Mouse (Mus musculus) right cerebral cortex, adult 2 months (tissue): Measurements from ENCODE around the gene Entpd8.

Experiments used
- DNase-seq, 2 experiments: peaks; one replicate each; pipeline ENCODE4 v3.0.0; 2021 to 2022; ENCODE audit warnings: low spot score in 2 of 2

Gene Entpd8

GRCm38 (mm10) chr2:25095109-25095850 lies 15.2 kb downstream of the Entpd8 start, which contains the start of gene Noxa1:
TSS of gene Noxa1 (minus strand) at chr2:25095149.
- DNase-seq, result no peak

DNA sequence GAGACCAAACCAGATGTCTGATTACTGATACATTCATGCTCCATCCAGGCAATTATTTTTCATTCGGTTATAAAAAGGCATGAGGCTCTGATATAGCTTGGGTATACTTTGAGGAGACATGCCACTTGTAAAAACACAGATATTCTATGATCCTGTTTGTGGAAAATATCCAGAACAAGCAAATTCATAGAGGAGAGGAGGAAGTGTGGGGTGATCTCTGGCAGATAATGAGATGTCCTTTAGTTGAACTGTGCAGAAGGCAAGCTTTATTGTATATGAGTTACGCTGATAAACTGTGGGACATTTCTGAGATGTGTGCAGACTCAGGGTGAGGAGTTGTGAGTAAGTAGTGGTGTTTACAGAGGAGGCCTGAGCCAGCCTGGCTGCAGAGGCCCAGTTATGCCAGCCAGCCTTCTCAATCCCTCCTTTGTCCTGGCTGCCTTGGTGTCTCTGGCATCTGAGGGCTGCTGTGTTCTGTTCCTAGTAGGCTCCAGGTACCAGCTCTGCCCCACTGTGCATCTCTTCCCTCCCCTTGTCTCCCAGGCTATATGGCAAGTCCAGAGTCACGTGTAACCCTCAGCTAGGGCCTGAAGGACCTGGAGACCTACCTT lies 18.0 kb downstream of the Entpd8 start:
- no peak for DNase-seq

- DNase-seq, result peak; percentile 20 to 34
These were observed 18.9 kb downstream of the Entpd8 start for GRCm38 (mm10) chr2:25098956-25099355.

- no peak for DNase-seq
These were observed 19.6 kb downstream of the Entpd8 start for GRCm38 (mm10) chr2:25099703-25100102.

DNA sequence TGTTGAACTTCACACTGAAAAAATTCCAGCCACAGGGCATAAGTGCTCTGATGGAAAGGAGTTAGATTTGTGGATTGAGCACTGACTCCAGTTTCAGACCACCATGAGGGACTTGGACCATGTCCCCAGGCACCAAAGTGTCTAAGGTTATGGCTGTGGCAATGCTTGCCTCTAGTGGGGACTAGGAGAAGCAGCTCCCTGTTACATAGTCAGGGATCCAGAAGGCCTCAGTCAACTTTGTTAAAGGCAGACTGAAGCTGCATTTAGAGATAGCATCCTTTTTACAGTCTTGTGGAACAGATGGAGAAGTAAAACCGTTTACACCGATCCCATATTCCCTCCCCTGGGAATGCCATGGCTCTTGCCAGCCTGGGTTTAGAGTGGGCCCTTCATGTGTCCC lies 24.0 kb downstream of the Entpd8 start:
- DNase-seq, result no peak

GRCm38 (mm10) chr2:25106045-25106444 lies 25.9 kb downstream of the Entpd8 start:
- DNase-seq, result no peak

GRCm38 (mm10) chr2:25109487-25109886 lies 29.4 kb downstream of the Entpd8 start:
- DNase-seq, result no peak

GRCm38 (mm10) chr2:25110505-25111183 lies 30.5 kb downstream of the Entpd8 start:
- DNase-seq, result no peak

- DNase-seq, result no peak
These were observed 31.2 kb downstream of the Entpd8 start for GRCm38 (mm10) chr2:25111184-25111791.

GRCm38 (mm10) chr2:25114308-25114707 lies 34.2 kb downstream of the Entpd8 start:
- no peak for DNase-seq

DNA sequence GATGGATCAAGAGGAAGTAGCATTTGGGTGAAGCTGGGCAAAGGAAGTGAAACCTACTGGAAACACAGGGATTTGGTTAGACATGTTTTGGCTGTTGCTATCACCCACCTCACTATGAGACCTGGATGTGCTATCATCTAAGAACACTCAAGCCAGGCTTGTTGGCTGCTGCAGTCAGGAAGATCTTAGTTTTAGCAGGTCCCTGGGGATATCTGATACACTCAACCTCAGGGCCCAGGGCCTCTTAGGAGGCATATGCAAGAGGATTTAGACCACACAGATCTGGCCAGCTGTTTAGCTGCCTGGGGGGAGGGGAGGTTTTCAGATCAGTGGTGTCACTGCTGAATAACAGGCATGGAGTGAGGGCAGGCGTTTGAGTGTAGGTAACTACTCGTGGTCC lies 35.3 kb downstream of the Entpd8 start:
- DNase-seq, result no peak

DNA sequence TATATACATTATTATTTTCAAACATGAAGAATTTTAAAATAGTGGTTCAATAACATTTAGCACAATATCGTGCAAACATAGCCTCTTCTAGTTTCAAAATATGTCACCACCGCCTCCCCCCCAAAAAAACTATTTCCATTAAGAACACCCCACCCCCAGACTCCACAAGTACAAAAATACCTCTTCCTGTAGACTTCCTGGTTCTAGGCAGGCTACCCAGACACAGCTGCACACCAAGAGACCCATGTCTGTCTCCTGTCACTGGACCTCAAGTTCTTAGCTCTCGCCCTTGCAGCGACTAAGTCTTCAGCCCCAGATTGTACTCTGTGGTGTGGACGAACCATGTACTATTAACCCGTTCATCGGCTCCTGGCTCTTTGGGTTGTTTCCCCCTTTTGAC lies 40.9 kb downstream of the Entpd8 start:
- DNase-seq, result no peak

DNA sequence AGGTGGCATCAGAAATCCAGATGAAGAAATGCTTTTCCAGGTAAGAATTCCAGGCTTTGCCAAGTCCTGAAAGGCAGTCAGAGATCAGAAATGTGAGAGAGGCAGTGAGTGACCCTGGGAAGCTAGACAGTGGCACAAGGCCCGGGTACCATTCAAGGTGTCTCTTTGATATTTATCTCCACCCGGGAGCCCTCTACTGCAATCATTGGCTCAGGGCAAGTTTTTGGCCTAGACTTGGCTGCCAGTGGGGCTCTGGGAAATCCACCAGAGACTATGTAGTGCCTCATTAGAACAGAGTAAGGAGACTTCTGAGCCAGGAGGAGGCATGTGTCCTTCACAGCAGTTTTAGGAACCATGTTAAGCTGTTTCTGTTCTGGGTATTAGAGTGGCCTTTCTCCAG lies 42.6 kb downstream of the Entpd8 start:
- DNase-seq, result no peak

GRCm38 (mm10) chr2:25123527-25123926 lies 43.4 kb downstream of the Entpd8 start:
- DNase-seq, result no peak

DNA sequence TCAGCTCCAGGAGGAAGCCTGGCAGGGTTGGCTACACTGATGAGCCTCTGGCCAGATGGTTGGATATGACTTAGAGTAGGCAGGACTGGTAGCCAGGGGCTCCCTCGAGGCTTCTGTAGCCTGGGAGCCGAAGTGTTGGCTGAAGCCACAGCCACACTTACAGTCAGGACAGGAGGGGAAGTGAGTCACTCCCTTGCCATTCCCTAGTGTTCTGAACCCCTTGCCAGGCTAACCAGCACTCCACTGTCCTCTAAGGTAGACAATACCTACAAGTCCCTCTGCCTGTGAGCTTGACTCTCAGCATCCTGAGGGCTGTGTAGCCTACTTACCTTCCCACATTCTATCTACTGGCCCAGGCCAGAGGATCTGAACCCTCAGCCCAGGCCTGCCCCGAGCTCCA lies 44.3 kb downstream of the Entpd8 start:
- no peak for DNase-seq

- no peak for DNase-seq
These were observed 45.0 kb downstream of the Entpd8 start for GRCm38 (mm10) chr2:25125146-25125545.

DNA sequence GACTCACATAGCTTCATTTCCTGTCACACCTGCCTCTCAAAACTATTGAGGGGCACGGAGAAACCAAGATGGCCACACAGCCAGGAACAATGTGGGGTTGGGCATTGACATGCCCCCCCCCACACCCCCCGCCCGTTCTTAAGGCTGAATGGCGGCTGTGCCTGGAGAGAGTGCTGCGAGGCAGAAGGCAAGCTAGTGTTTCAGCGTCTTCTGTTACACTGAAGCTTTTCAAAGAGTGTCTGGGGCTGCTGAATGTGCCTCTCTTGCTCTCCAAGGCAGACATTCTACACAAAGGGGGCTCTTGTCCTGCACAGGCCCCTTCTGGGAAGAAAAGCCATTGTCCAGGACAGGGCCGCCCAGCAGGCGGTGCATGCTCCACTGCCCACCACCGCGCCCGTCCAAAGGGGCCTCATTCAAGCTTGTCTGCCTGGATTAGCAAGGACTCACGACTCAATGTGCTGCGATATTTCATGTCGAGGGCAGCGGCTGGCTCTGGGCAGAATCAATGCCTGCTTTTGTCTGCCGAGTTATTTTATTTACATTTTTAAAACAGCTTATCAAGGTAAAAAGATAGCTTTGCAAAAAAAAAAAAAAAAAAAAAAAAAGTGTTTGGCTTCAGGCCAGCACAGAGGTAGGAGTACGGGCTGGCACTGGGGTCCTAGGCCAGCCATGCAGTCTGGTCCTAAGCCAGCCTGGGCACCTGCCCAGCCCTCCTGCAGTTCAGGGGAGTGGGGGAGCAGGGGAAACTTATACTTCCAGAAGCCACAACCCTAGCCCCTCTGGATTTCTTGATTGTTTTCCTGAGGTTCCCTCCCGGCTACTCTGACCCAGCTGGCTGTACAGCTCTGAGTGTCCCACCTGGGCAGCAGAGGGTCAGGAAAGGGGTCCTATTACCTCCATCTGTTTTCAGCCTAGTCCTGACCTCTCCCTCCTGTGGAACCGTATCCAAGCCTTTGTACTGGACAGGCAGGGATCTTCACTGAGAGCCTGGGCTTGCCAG lies 46.2 kb downstream of the Entpd8 start:
- DNase-seq, result no peak

DNA sequence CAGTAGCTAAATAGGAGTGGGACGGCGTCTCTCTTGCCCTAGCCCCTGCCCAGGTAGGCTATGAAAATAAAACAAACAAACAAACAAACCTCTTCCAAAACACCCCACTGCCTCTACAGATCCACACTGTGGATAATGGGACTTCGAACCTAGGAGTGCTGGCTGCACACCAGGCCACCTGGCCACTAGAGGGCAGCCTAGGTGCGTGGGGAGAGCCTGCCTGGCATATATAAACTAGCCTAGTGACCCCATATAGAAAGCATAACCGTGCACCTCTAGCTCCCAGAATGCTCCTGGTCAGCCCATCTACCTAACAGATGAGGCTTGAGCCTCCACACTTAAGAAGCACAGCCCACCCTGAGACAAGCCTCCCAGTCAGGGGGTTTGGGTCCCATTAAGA lies 47.1 kb downstream of the Entpd8 start:
- peak; percentile 27 to 36 for DNase-seq

GRCm38 (mm10) chr2:25128072-25128471 lies 48.0 kb downstream of the Entpd8 start:
- peak in 1 of 2 experiments; percentile 15 for DNase-seq

- DNase-seq, result no peak
These were observed 51.5 kb downstream of the Entpd8 start for GRCm38 (mm10) chr2:25131601-25132000.
